Mouse (Mus musculus) myocyte (in vitro differentiated cells): Measurements from ENCODE around the gene Pld4. TPM values are rescaled to one million over a fixed set of nuclear protein-coding genes. Genes with fewer than 3 reads are reported as not detected.

Experiments used
- H3K27me3 ChIP-seq: one replicate; pipeline ENCODE4 v1.6.1; 2011; ENCODE audit not compliant: control insufficient read depth, insufficient read depth, insufficient read length
- H3K36me3 ChIP-seq: one replicate; pipeline ENCODE4 v1.6.1; 2011; ENCODE audit not compliant: control insufficient read depth, insufficient read depth
- H3K4me2 ChIP-seq: one replicate; pipeline ENCODE4 v1.6.1; 2011; ENCODE audit warnings: low read depth, control low read depth
- H3K4me3 ChIP-seq: one replicate; pipeline ENCODE4 v1.5.1; 2011; ENCODE audit warnings: mild to moderate bottlenecking, control low read depth, moderate library complexity
- H3K79me2 ChIP-seq: one replicate; pipeline ENCODE4 v1.6.1; 2011; ENCODE audit not compliant: control insufficient read depth, insufficient read depth
- H3ac ChIP-seq: one replicate; pipeline ENCODE4 v1.6.1; 2011; ENCODE audit not compliant: control insufficient read depth, insufficient read length
- CEBPB ChIP-seq: IDR thresholded peaks from 2 replicates; pipeline ENCODE4 v1.6.1; 2011; ENCODE audit warnings: mild to moderate bottlenecking, moderate library complexity; ENCODE audit not compliant: poor library complexity, insufficient read depth, severe bottlenecking
- E2F4 ChIP-seq: IDR thresholded peaks from one replicate; pipeline ENCODE4 v1.6.1; 2011; ENCODE audit warnings: mild to moderate bottlenecking, control low read depth, moderate library complexity; ENCODE audit not compliant: insufficient read depth
- MAX ChIP-seq: IDR thresholded peaks from one replicate; pipeline ENCODE4 v1.6.1; 2011; ENCODE audit warnings: low read depth, mild to moderate bottlenecking, control low read depth
- MYOD1 ChIP-seq, 3 experiments: IDR thresholded peaks; one replicate each; pipeline ENCODE4 v1.6.1; 2011; ENCODE audit warnings: control low read depth in 2 of 3, low read depth in 2 of 3, mild to moderate bottlenecking in 2 of 3, moderate library complexity in 1 of 3; ENCODE audit not compliant: insufficient read length in 2 of 3, control insufficient read depth in 1 of 3
- MYOG ChIP-seq, 3 experiments: IDR thresholded peaks; one replicate each; pipeline ENCODE4 v1.6.1; 2011; ENCODE audit warnings: control low read depth in 2 of 3, low read depth in 2 of 3, mild to moderate bottlenecking in 2 of 3; ENCODE audit not compliant: insufficient read length in 2 of 3, control insufficient read depth in 1 of 3, insufficient read depth in 1 of 3
- POLR2A ChIP-seq: IDR thresholded peaks from one replicate; pipeline ENCODE4 v1.6.1; 2011; ENCODE audit warnings: low read depth, mild to moderate bottlenecking, control low read depth, moderate library complexity; ENCODE audit not compliant: insufficient read length
- POLR2AphosphoS2 ChIP-seq: IDR thresholded peaks from one replicate; pipeline ENCODE4 v1.6.1; 2011; ENCODE audit warnings: low read depth, control low read depth; ENCODE audit not compliant: insufficient read length
- REST ChIP-seq: IDR thresholded peaks from one replicate; pipeline ENCODE4 v1.6.1; 2011; ENCODE audit warnings: mild to moderate bottlenecking, control low read depth, moderate library complexity; ENCODE audit not compliant: insufficient read depth, insufficient read length
- SRF ChIP-seq: IDR thresholded peaks from one replicate; pipeline ENCODE4 v1.6.1; 2011; ENCODE audit warnings: low read depth; ENCODE audit not compliant: control insufficient read depth, insufficient read length
- TCF12 ChIP-seq: IDR thresholded peaks from one replicate; pipeline ENCODE4 v1.6.1; 2011; ENCODE audit warnings: mild to moderate bottlenecking, control low read depth; ENCODE audit not compliant: poor library complexity, insufficient read depth, severe bottlenecking
- TCF3 ChIP-seq: IDR thresholded peaks from one replicate; pipeline ENCODE4 v1.6.1; 2011; ENCODE audit warnings: low read depth, control low read depth; ENCODE audit not compliant: insufficient read length
- USF1 ChIP-seq: IDR thresholded peaks from one replicate; pipeline ENCODE4 v1.6.1; 2011; ENCODE audit warnings: low read depth, mild to moderate bottlenecking, control low read depth, moderate library complexity
- polyA plus RNA-seq: library from polyadenylated mRNA; unstranded; fragments of >200 nt; fragmentation: generic; extraction: Trizol; gene quantifications from one replicate; pipeline ENCODE4 v1.2.1, GENCODE M21; 2012; ENCODE audit warnings: missing spikeins

Gene Pld4
- polyA plus RNA-seq, 1 experiment: 0.08 TPM

- Histone ChIP-seq H3K27me3 (no peaks in the 10 kb centered on the region), H3ac (no peak overlapping the region), H3K4me2 (no peak overlapping the region), H3K36me3 (no peaks in the 10 kb centered on the region), H3K4me3 (no peak overlapping the region), H3K79me2 (peaks cover 7% of the 10 kb centered on the region)
- TF ChIP-seq MYOD1 (IDR thresholded peaks at IDR 0.05; ENCODE audit: control insufficient read depth in 1 of 3, insufficient read length in 2 of 3, low read depth in 2 of 3): no peak
- no peak for TF ChIP-seq E2F4
- TF ChIP-seq MYOG (IDR thresholded peaks at IDR 0.05; ENCODE audit: control insufficient read depth in 1 of 3, insufficient read depth in 1 of 3, insufficient read length in 2 of 3, low read depth in 2 of 3): no peak
- TF ChIP-seq CEBPB: no peak
- TF ChIP-seq POLR2AphosphoS2: no peak
- TF ChIP-seq POLR2A: no peak
- no peak for TF ChIP-seq TCF12
- no peak for TF ChIP-seq TCF3
- TF ChIP-seq SRF: no peak
- TF ChIP-seq USF1: no peak
- no peak for TF ChIP-seq REST
- no peak for TF ChIP-seq MAX
Observed at GRCm38 (mm10) chr12:112799237-112799970, 38.9 kb downstream of the Pld4 start.

DNA sequence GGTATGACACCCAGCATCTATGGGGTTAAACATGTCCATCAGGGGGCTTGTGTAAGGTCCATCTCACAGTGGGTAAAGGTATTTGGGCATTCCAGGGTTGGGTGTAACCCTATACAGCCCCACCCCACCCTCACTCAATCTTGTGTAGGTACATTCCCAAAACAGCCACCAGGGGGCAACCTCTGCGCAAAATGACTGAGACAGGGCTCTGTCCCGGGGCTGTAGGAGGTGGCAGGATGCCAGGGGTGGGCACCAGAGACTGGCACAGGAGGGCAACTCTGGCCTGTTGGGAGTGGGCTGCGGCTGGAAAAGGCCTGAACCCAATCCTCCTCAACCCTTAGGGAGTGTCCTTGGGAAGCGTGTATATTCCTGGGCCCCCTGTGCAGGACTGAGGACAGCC lies 40.0 kb downstream of the Pld4 start:
- Histone ChIP-seq H3K36me3 (no peaks in the 10 kb centered on the region), H3ac (no peak overlapping the region), H3K4me3 (peak overlapping the region; percentile 31), H3K27me3 (no peaks in the 10 kb centered on the region), H3K4me2 (peak overlapping the region; percentile 44), H3K79me2 (peaks cover 6% of the 10 kb centered on the region)
- no peak for TF ChIP-seq TCF12
- no peak for TF ChIP-seq USF1
- no peak for TF ChIP-seq SRF
- TF ChIP-seq CEBPB: no peak
- no peak for TF ChIP-seq MYOG (IDR thresholded peaks at IDR 0.05; ENCODE audit: control insufficient read depth in 1 of 3, insufficient read depth in 1 of 3, insufficient read length in 2 of 3, low read depth in 2 of 3)
- no peak for TF ChIP-seq MAX
- TF ChIP-seq REST: no peak
- TF ChIP-seq POLR2AphosphoS2: no peak
- no peak for TF ChIP-seq TCF3
- no peak for TF ChIP-seq E2F4
- TF ChIP-seq POLR2A: no peak
- no peak for TF ChIP-seq MYOD1 (IDR thresholded peaks at IDR 0.05; ENCODE audit: control insufficient read depth in 1 of 3, insufficient read length in 2 of 3, low read depth in 2 of 3)

DNA sequence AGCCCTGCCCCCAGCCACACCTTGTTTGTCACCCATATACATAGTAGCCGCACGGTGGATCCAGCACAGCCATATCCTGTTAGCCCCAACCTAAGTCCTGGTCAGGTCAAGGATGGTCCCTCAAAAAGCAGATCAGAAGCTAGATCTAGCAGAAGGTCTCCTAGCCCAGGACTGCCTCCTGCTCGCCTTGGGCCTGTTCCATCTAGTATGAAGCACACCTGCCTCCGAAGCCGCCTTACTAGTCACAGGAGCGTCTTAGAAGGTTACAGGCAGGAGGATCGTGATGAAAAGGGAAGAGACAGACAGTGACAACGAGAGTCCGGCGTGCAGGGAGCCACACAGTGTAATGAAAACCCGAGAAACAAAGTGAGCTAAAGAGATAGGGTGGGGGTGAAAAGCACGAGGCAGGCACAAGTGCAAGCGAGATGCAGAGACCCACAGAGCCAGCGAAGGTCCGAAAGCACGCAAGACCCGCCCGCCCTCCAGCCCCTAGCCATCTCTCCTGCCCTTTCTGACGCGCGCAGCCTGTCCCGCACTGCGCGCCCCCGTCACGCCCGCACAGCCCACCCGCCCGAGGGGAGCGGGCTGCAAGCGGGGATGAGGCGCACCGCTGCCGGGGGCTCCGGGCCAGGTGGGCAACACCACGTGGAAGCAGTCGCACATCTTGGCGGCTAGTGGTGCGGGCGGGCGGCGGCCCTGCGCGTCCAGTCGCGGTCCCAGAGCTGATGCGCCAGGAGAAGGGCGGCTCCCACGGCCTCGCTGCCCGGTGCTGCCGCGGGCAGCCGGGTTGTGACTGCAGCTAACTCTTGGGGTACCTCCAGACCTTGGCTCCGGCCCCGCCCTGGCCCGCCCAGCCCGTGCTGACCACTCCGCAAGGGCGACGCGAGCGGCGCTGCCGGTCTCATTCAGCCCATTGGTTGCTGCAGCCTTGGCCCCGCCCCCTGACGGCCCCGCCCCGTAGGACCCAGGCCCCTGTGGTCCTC lies 41.7 kb downstream of the Pld4 start, which contains the start of gene Ahnak2:
Gene Ahnak2, minus strand, starts transcription at position 794 of the 983 bp plus-strand sequence.
- peak within 1 kb of the TSS; percentile 94 for H3K4me2 ChIP-seq
- peaks cover 6% of the 10 kb centered on the region for H3K79me2 ChIP-seq
- peak within 1 kb of the TSS; percentile 1 for H3ac ChIP-seq
- H3K4me3 ChIP-seq: peak within 1 kb of the TSS; percentile 31
- TF ChIP-seq MYOD1 (IDR thresholded peaks at IDR 0.05; ENCODE audit: control insufficient read depth in 1 of 3, insufficient read length in 2 of 3, low read depth in 2 of 3) (peak in 1 of 3 experiments; percentile 25), POLR2AphosphoS2 (peak; percentile 91), REST (no peak), POLR2A (peak; percentile 98), CEBPB (no peak)
- no peaks in the 10 kb centered on the region for H3K27me3 ChIP-seq
- no peaks in the 10 kb centered on the region for H3K36me3 ChIP-seq

DNA sequence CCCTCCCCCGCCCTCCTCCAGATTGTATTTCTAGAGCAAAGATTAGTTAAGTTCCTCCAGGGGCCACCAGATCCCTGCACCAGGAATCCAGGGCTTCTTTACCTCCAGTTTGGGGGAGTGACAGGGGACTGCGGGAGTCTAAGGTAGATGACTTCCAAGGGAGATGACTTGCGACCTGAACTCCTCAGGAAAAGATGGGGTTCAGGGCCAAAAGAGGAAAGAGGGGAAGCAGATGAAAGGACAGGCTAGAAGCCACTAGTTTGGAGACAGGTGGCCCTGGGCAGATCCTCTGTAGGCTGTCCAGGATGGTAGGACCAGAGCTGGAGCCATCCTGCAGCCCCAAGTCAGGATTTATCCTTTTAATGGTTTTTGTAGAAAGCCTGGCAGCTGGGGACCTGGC lies 42.5 kb downstream of the Pld4 start:
- H3K4me3 ChIP-seq: peak overlapping the region; percentile 31
- no peak overlapping the region for H3K4me2 ChIP-seq
- TF ChIP-seq MAX: no peak
- H3K27me3 ChIP-seq: no peaks in the 10 kb centered on the region
- no peak overlapping the region for H3ac ChIP-seq
- H3K36me3 ChIP-seq: no peaks in the 10 kb centered on the region
- H3K79me2 ChIP-seq: peaks cover 6% of the 10 kb centered on the region

GRCm38 (mm10) chr12:112804046-112804445 lies 43.6 kb downstream of the Pld4 start:
- no peak for TF ChIP-seq TCF3
- TF ChIP-seq E2F4: no peak
- TF ChIP-seq CEBPB: no peak
- no peak for TF ChIP-seq SRF
- TF ChIP-seq MYOD1 (IDR thresholded peaks at IDR 0.05; ENCODE audit: control insufficient read depth in 1 of 3, insufficient read length in 2 of 3, low read depth in 2 of 3): no peak
- no peak for TF ChIP-seq MYOG (IDR thresholded peaks at IDR 0.05; ENCODE audit: control insufficient read depth in 1 of 3, insufficient read depth in 1 of 3, insufficient read length in 2 of 3, low read depth in 2 of 3)
- no peak for TF ChIP-seq MAX
- TF ChIP-seq TCF12: no peak
- TF ChIP-seq REST: no peak
- no peak for TF ChIP-seq POLR2A
- TF ChIP-seq USF1: no peak
- TF ChIP-seq POLR2AphosphoS2: no peak
- H3ac ChIP-seq: no peak overlapping the region
- H3K36me3 ChIP-seq: no peaks in the 10 kb centered on the region
- H3K79me2 ChIP-seq: peaks cover 6% of the 10 kb centered on the region
- no peak overlapping the region for H3K4me2 ChIP-seq
- H3K4me3 ChIP-seq: no peak overlapping the region
- no peaks in the 10 kb centered on the region for H3K27me3 ChIP-seq
